In the genomic region with DNA sequence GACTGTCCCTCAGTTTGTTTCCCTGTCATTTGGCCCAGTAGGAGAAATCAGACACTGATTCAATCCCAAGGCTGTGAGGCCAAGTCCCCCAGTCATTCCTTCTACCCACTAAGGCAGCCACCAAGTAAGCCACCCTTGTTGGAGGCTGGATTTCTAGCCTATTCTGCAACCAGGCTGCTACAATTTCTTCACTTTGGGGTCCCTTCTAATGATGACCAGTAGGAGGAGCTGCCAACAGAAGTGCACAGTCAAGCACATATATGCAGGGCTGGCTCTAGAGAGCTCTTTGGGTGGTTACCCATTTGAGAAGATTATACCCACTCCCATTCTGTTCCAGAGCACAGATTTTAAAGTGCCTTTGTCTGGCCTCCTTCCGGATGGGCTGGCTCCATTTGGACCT, we compare ENCODE assay signal across 18 mouse cellular contexts. TPM values are rescaled to one million over a fixed set of nuclear protein-coding genes. Genes with fewer than 3 reads are reported as not detected.
DNase-seq lines count a peak whose midpoint lies in the region; ATAC-seq and TF ChIP-seq lines count a peak whose summit lies in the region.
"Had no signal": no experiment of that assay in that cellular context is flagged by ENCODE, and none has a peak within 500 bp of the region (broad histone marks: within the 10 kb centered on the region; RNA-seq: fewer than 3 reads in every experiment).

No protein-coding gene starts in this region.

- WGBS in kidney, postnatal 0 days: 89% methylated on average over 1 of the region's 1 CpGs

- no peaks in the 10 kb centered on the region for H3K9me3 ChIP-seq in kidney, postnatal 0 days (replicated peaks; ENCODE audit: low read length)
- no peaks in the 10 kb centered on the region for H3K9me3 ChIP-seq in E14TG2a.4 (ENCODE audit: low read length)
- H3K9me3 ChIP-seq: limb, embryonic 13.5 days; midbrain, embryonic 13.5 days had no signal

- no peaks in the 10 kb centered on the region for H3K36me3 ChIP-seq in kidney, postnatal 0 days (ENCODE audit: insufficient read depth, low read length)
- H3K36me3 ChIP-seq in E14TG2a.4 (ENCODE audit: insufficient read depth, low read length): no peaks in the 10 kb centered on the region
- H3K36me3 ChIP-seq: limb, embryonic 13.5 days; midbrain, embryonic 13.5 days had no signal

- H3K4me1 ChIP-seq in kidney, postnatal 0 days (replicated peaks; ENCODE audit: insufficient read depth, low read length): no peaks in the 10 kb centered on the region
- peaks cover 34% of the 10 kb centered on the region for H3K4me1 ChIP-seq in E14TG2a.4 (replicated peaks; ENCODE audit: low read depth, low read length)
- peaks cover 2% of the 10 kb centered on the region; the same call in 1 of the 2 replicates for H3K4me1 ChIP-seq in brown adipose tissue, adult 24 weeks (ENCODE audit: control insufficient read depth, insufficient read depth, insufficient read length, low read length)
- H3K4me1 ChIP-seq: limb, embryonic 13.5 days; midbrain, embryonic 13.5 days had no signal

- no peak overlapping the region for H3K9ac ChIP-seq in kidney, postnatal 0 days (ENCODE audit: low read depth, low read length)
- H3K9ac ChIP-seq: limb, embryonic 13.5 days; midbrain, embryonic 13.5 days had no signal

- no peaks in the 10 kb centered on the region for H3K27me3 ChIP-seq in kidney, postnatal 0 days (ENCODE audit: insufficient read depth, low read length)
- H3K27me3 ChIP-seq in E14TG2a.4 (ENCODE audit: insufficient read depth, low read length): no peaks in the 10 kb centered on the region
- H3K27me3 ChIP-seq: limb, embryonic 13.5 days; midbrain, embryonic 13.5 days had no signal

- H3K4me3 ChIP-seq in kidney, postnatal 0 days (replicated peaks; ENCODE audit: low read depth, low read length): no peak overlapping the region
- no peak overlapping the region for H3K4me3 ChIP-seq in E14TG2a.4 (replicated peaks; ENCODE audit: low read length)
- no peak overlapping the region for H3K4me3 ChIP-seq in brown adipose tissue, adult 24 weeks (ENCODE audit: insufficient read depth, low read depth, low read length)
- H3K4me3 ChIP-seq: limb, embryonic 13.5 days; midbrain, embryonic 13.5 days had no signal

- no peak for ATAC-seq in kidney, postnatal 0 days (replicated peaks; ENCODE audit: low FRiP score, low read depth)
- ATAC-seq: forebrain, embryonic 16.5 days; hindbrain, embryonic 16.5 days; midbrain, embryonic 13.5 days had no signal

- no peak overlapping the region for H3K27ac ChIP-seq in kidney, postnatal 0 days
- peak overlapping the region; percentile 82 for H3K27ac ChIP-seq in brown adipose tissue, adult 24 weeks (replicated peaks; ENCODE audit: low read depth, low read length)
- H3K27ac ChIP-seq: limb, embryonic 13.5 days; midbrain, embryonic 13.5 days had no signal

- peak; percentile 53; the same call in 1 of the 2 replicates for TF ChIP-seq CTCF in kidney, postnatal 0 days (IDR thresholded peaks at IDR 0.05; ENCODE audit: low read depth)
- peak; percentile 60 for TF ChIP-seq CTCF in E14TG2a.4 (conservative IDR thresholded peaks at IDR 0.05; ENCODE audit: low read length)

- DNase-seq in kidney, postnatal 0 days (ENCODE audit: low spot score): no peak
- DNase-seq in kidney, adult 11 months: no peak
- DNase-seq in 416B (ENCODE audit: low read depth): peak; percentile 38
- no peak for DNase-seq in adrenal gland, adult 18-20 months (ENCODE audit: low spot score in 2 of 2)
- DNase-seq in left cerebral cortex, adult 9 months (ENCODE audit: low spot score in 2 of 2): no peak
- no peak for DNase-seq in left cerebral cortex, adult 11 months (ENCODE audit: low spot score)
- DNase-seq: cerebellum, adult 18-20 months; gastrocnemius, postnatal 36 days; kidney, postnatal 14 days; thymus, postnatal 36 days had no signal

- H3K4me2 ChIP-seq in kidney, postnatal 0 days (ENCODE audit: low read length): no peak overlapping the region
- H3K4me2 ChIP-seq: limb, embryonic 13.5 days; midbrain, embryonic 13.5 days had no signal

RNA-seq across cellular contexts. Expression of a gene that starts 41.1 kb away (rescaled TPM):
- 83.4 and 88.6 TPM in 2 replicates for polyA plus RNA-seq in kidney, postnatal 0 days (2015; fragmentation: Nextera tagmentation; extraction: Ambion mirVana)
- polyA plus RNA-seq in brown adipose tissue, adult 24 weeks (2012; ENCODE audit: insufficient read depth, insufficient read length, missing spikeins): 29.2 and 73.9 TPM in 2 replicates
- total RNA-seq in adrenal gland, adult 18-20 months (2021): 10 to 100 TPM; 74.3 to 84.7 TPM

RNA-seq across cellular contexts. Expression of a gene that starts 51.1 kb away (rescaled TPM):
- not detected in 2 replicates for polyA plus RNA-seq in kidney, postnatal 0 days (2015; fragmentation: Nextera tagmentation; extraction: Ambion mirVana)
- not detected in 2 replicates for polyA plus RNA-seq in brown adipose tissue, adult 24 weeks (2012; ENCODE audit: insufficient read depth, insufficient read length, missing spikeins)
- under 1 TPM in 1 of 2 experiments, not detected in 1; 0.10 TPM for total RNA-seq in adrenal gland, adult 18-20 months (2021)
- total RNA-seq: gastrocnemius, postnatal 36 days had no signal
- polyA plus RNA-seq: heart, embryonic 14.5 days; limb, embryonic 13.5 days; midbrain, embryonic 13.5 days; small intestine, adult 2 months had no signal
